Mouse (Mus musculus): ENCODE results near the gene Gm17304. TPM values are rescaled to one million over a fixed set of nuclear protein-coding genes. Genes with fewer than 3 reads are reported as not detected.

Gm17304 gene
- not detected in 2 replicates for polyA plus RNA-seq (2012; rRNA removed)

DNA sequence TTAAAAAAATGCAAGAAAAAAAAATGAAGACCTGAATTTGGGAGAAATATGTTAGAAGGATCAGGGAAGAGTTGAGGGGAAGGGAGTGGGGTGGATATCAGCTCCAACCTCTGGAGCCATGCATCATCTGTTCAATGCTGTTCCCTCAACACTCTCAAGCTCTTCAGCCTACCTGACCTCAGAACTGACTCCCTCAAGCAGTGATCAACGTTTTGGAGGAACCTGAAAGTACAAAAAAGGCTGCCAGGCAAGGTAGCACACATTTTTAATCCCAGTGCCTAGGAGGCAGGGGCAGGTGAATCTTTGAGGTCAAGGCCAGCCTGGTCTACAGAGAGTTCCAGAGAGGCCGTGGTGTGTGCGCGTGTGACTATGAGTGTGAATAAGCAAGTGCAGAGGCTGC is at the start of gene Gm17304:
Gene Gm17304, plus strand, starts transcription at position 301 of the 400 bp plus-strand sequence.

Other genes with a start within 250 kb of the Gm17304 start
- gene Barhl2, start 150.9 kb upstream of the Gm17304 start, polyA plus RNA-seq (2012; rRNA removed), result 6.9 and 7.3 TPM in 2 replicates
- 45.2 and 49.4 TPM in 2 replicates for gene Zfp644, start 88.2 kb downstream of the Gm17304 start, polyA plus RNA-seq (2012; rRNA removed)

All from central nervous system, embryonic 18 days (tissue).